Mouse (Mus musculus): ENCODE data around the gene Fam49a.

Gene Fam49a

GRCm38 (mm10) chr12:12266552-12266951, 4.6 kb downstream of the Fam49a start:
- no peak for DNase-seq (ENCODE audit: low spot score in 2 of 2)

GRCm38 (mm10) chr12:12270495-12270894, 8.6 kb downstream of the Fam49a start:
- no peak for DNase-seq (ENCODE audit: low spot score in 2 of 2)

GRCm38 (mm10) chr12:12274115-12274514, 12.2 kb downstream of the Fam49a start:
- DNase-seq (ENCODE audit: low spot score in 2 of 2): no peak

GRCm38 (mm10) chr12:12275124-12275779, 13.3 kb downstream of the Fam49a start:
- no peak for DNase-seq (ENCODE audit: low spot score in 2 of 2)

GRCm38 (mm10) chr12:12277741-12278463, 16.0 kb downstream of the Fam49a start:
- DNase-seq (ENCODE audit: low spot score in 2 of 2): no peak

- DNase-seq (ENCODE audit: low spot score in 2 of 2): no peak
Measured at GRCm38 (mm10) chr12:12278464-12278872, 16.5 kb downstream of the Fam49a start.

- DNase-seq (ENCODE audit: low spot score in 2 of 2): no peak
Measured at GRCm38 (mm10) chr12:12283702-12284288, 21.9 kb downstream of the Fam49a start.

- no peak for DNase-seq (ENCODE audit: low spot score in 2 of 2)
Measured at GRCm38 (mm10) chr12:12284521-12284920, 22.6 kb downstream of the Fam49a start.

- DNase-seq (ENCODE audit: low spot score in 2 of 2): no peak
Measured at GRCm38 (mm10) chr12:12287131-12287786, 25.3 kb downstream of the Fam49a start.

GRCm38 (mm10) chr12:12287787-12288132, 25.8 kb downstream of the Fam49a start:
- no peak for DNase-seq (ENCODE audit: low spot score in 2 of 2)

GRCm38 (mm10) chr12:12288586-12288985, 26.6 kb downstream of the Fam49a start:
- no peak for DNase-seq (ENCODE audit: low spot score in 2 of 2)

- DNase-seq (ENCODE audit: low spot score in 2 of 2): no peak
Measured at GRCm38 (mm10) chr12:12289636-12290035, 27.7 kb downstream of the Fam49a start.

- DNase-seq (ENCODE audit: low spot score in 2 of 2): no peak
Measured at GRCm38 (mm10) chr12:12292043-12292618, 30.2 kb downstream of the Fam49a start.

- DNase-seq (ENCODE audit: low spot score in 2 of 2): no peak
Measured at GRCm38 (mm10) chr12:12294380-12295171, 32.6 kb downstream of the Fam49a start.

GRCm38 (mm10) chr12:12298451-12298850, 36.5 kb downstream of the Fam49a start:
- DNase-seq (ENCODE audit: low spot score in 2 of 2): no peak

GRCm38 (mm10) chr12:12299303-12299702, 37.4 kb downstream of the Fam49a start:
- no peak for DNase-seq (ENCODE audit: low spot score in 2 of 2)

- DNase-seq (ENCODE audit: low spot score in 2 of 2): no peak
Measured at GRCm38 (mm10) chr12:12301149-12301548, 39.2 kb downstream of the Fam49a start.

GRCm38 (mm10) chr12:12301815-12302214, 39.9 kb downstream of the Fam49a start:
- DNase-seq (ENCODE audit: low spot score in 2 of 2): no peak

GRCm38 (mm10) chr12:12306214-12306613, 44.3 kb downstream of the Fam49a start:
- no peak for DNase-seq (ENCODE audit: low spot score in 2 of 2)

- no peak for DNase-seq (ENCODE audit: low spot score in 2 of 2)
Measured at GRCm38 (mm10) chr12:12306814-12307213, 44.9 kb downstream of the Fam49a start.

- DNase-seq (ENCODE audit: low spot score in 2 of 2): no peak
Measured at GRCm38 (mm10) chr12:12307245-12307644, 45.3 kb downstream of the Fam49a start.

Data from frontal cortex, postnatal 25 days (tissue).